Mouse (Mus musculus) testis, adult 2 months (tissue): ENCODE measurements around the gene Mblac2.

Source experiments
- CTCF ChIP-seq: fragments of 200-500 bp; IDR thresholded peaks from 2 replicates; pipeline ENCODE4 v1.5.1; 2012; ENCODE audit warnings: low read depth, mild to moderate bottlenecking, inconsistent platforms, low read length, moderate library complexity; ENCODE audit not compliant: control insufficient read depth, insufficient read depth, insufficient replicate concordance
- POLR2A ChIP-seq: fragments of 200-500 bp; IDR thresholded peaks from 2 replicates; pipeline ENCODE4 v1.6.1; 2012; ENCODE audit warnings: low read depth, mild to moderate bottlenecking, inconsistent platforms, low read length, moderate library complexity; ENCODE audit not compliant: control insufficient read depth

GRCm38 (mm10) chr13:81706311-81706710, 4.8 kb upstream of the Mblac2 start:
- TF ChIP-seq POLR2A (no peak), CTCF (no peak)
